Mouse (Mus musculus) ES-Bruce4 (cell line): ENCODE data around the gene Slc25a21.

ENCODE experiments used
- CTCF ChIP-seq: IDR thresholded peaks from one replicate; pipeline ENCODE4 v1.8.1; 2011; ENCODE audit warnings: low read depth, low read length
- EP300 ChIP-seq: IDR thresholded peaks from 2 replicates; pipeline ENCODE4 v1.6.1; 2011; ENCODE audit warnings: low read depth, low read length; ENCODE audit not compliant: insufficient read depth
- POLR2A ChIP-seq: IDR thresholded peaks from one replicate; pipeline ENCODE4 v1.8.1; 2011; ENCODE audit warnings: low read length; ENCODE audit not compliant: insufficient read depth

GRCm38 (mm10) chr12:56694361-56694760 is 502.9 kb downstream of the Slc25a21 start:
- no peak for TF ChIP-seq POLR2A
- no peak for TF ChIP-seq CTCF
- TF ChIP-seq EP300 = no peak
